Mouse (Mus musculus): ENCODE results near the gene Slco6c1. TPM values are rescaled to one million over a fixed set of nuclear protein-coding genes. Genes with fewer than 3 reads are reported as not detected.

Slco6c1 gene
- total and polyA plus RNA-seq, 2 experiments from 2014 or later = not detected

DNA sequence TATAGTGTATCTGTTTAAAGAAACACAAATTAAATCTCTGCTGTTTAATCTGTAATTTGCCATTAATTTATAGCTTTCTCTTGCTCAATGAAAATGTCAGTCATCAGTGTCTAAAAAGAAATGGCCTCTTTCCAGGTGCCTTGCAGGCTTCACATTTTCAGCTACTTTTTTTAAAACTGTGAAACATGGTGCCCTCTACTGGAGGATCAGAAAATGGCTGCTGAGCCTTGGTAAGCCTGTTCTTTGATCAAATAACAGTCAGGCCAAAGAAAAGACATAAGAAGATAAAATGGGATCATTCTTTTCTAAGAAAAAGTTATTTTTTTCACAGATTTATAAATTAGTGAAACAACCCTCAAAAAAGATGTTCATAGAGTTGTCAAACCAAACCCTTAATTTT, 109.1 kb downstream of the Slco6c1 start:
- DNase-seq (ENCODE audit: low spot score) (no peak), ATAC-seq (ENCODE audit: insufficient read depth, low read depth) (no peak)
- no peaks in the 10 kb centered on the region for H3K27me3 ChIP-seq (ENCODE audit: control insufficient read depth, insufficient read depth, low read length)
- H3K4me1 ChIP-seq (ENCODE audit: control insufficient read depth, insufficient read depth) = no peaks in the 10 kb centered on the region
- H3K4me2 ChIP-seq (ENCODE audit: low read depth, low read length) = no peak overlapping the region
- H3K36me3 ChIP-seq (replicated peaks; ENCODE audit: control insufficient read depth, insufficient read depth, low read length) = no peaks in the 10 kb centered on the region
- no peak overlapping the region for H3K27ac ChIP-seq (ENCODE audit: low read depth)
- H3K4me3 ChIP-seq (ENCODE audit: low read depth, low read length) = no peak overlapping the region
- H3K9me3 ChIP-seq (replicated peaks; ENCODE audit: control insufficient read depth, low read length) = no peaks in the 10 kb centered on the region
- H3K9ac ChIP-seq (replicated peaks; ENCODE audit: low read depth, low read length) = no peak overlapping the region
- TF ChIP-seq CTCF (IDR thresholded peaks at IDR 0.05; ENCODE audit: low read depth) (peak; percentile 46), EP300 (IDR thresholded peaks at IDR 0.05; ENCODE audit: low read depth) (no peak)
